Mouse (Mus musculus): ENCODE data around the gene Chp2. TPM values are rescaled to one million over a fixed set of nuclear protein-coding genes. Genes with fewer than 3 reads are reported as not detected.

Gene Chp2
- polyA plus RNA-seq, 1 experiment from 2014 or later: 0.38 TPM

- Histone ChIP-seq H3K27ac (ENCODE audit: low read depth, low read length) (no peak overlapping the region), H3K9ac (ENCODE audit: low read depth, low read length) (no peak overlapping the region), H3K9me3 (ENCODE audit: control insufficient read depth, low read length) (no peaks in the 10 kb centered on the region), H3K4me2 (replicated peaks; ENCODE audit: low read depth, low read length) (no peak overlapping the region), H3K27me3 (ENCODE audit: control insufficient read depth, insufficient read depth, low read length) (no peaks in the 10 kb centered on the region), H3K36me3 (ENCODE audit: control insufficient read depth, insufficient read depth, low read length) (no peaks in the 10 kb centered on the region), H3K4me1 (ENCODE audit: control insufficient read depth, insufficient read depth, low read length) (no peaks in the 10 kb centered on the region), H3K4me3 (ENCODE audit: low read length) (no peak overlapping the region)
- WGBS: 68% methylated on average over 10 of the region's 10 CpGs
- no peak for ATAC-seq (ENCODE audit: low FRiP score, low TSS enrichment)
These were observed 28.1 kb downstream of the Chp2 start for GRCm38 (mm10) chr7:122247254-122247864.

GRCm38 (mm10) chr7:122249321-122249821 lies 30.1 kb downstream of the Chp2 start:
- Histone ChIP-seq H3K9me3 (ENCODE audit: control insufficient read depth, low read length) (no peaks in the 10 kb centered on the region), H3K4me3 (ENCODE audit: low read length) (no peak overlapping the region), H3K4me1 (ENCODE audit: control insufficient read depth, insufficient read depth, low read length) (no peaks in the 10 kb centered on the region), H3K4me2 (replicated peaks; ENCODE audit: low read depth, low read length) (no peak overlapping the region), H3K36me3 (ENCODE audit: control insufficient read depth, insufficient read depth, low read length) (no peaks in the 10 kb centered on the region), H3K27ac (ENCODE audit: low read depth, low read length) (no peak overlapping the region), H3K27me3 (ENCODE audit: control insufficient read depth, insufficient read depth, low read length) (no peaks in the 10 kb centered on the region), H3K9ac (ENCODE audit: low read depth, low read length) (no peak overlapping the region)
- ATAC-seq (ENCODE audit: low FRiP score, low TSS enrichment): no peak
- WGBS: 86% methylated on average over 9 of the region's 9 CpGs

- Histone ChIP-seq H3K9ac (ENCODE audit: low read depth, low read length) (no peak overlapping the region), H3K27me3 (ENCODE audit: control insufficient read depth, insufficient read depth, low read length) (no peaks in the 10 kb centered on the region), H3K36me3 (ENCODE audit: control insufficient read depth, insufficient read depth, low read length) (no peaks in the 10 kb centered on the region), H3K9me3 (ENCODE audit: control insufficient read depth, low read length) (no peaks in the 10 kb centered on the region), H3K4me1 (ENCODE audit: control insufficient read depth, insufficient read depth, low read length) (no peaks in the 10 kb centered on the region), H3K27ac (ENCODE audit: low read depth, low read length) (no peak overlapping the region), H3K4me2 (replicated peaks; ENCODE audit: low read depth, low read length) (no peak overlapping the region; the same call in 1 of the 2 replicates), H3K4me3 (ENCODE audit: low read length) (no peak overlapping the region)
- WGBS: 27% methylated on average over 21 of the region's 21 CpGs
- peak; percentile 66 for ATAC-seq (ENCODE audit: low FRiP score, low TSS enrichment)
These were observed 32.1 kb downstream of the Chp2 start for GRCm38 (mm10) chr7:122251197-122252011.

GRCm38 (mm10) chr7:122256722-122257121 lies 37.4 kb downstream of the Chp2 start:
- Histone ChIP-seq H3K27me3 (ENCODE audit: control insufficient read depth, insufficient read depth, low read length) (no peaks in the 10 kb centered on the region), H3K4me2 (replicated peaks; ENCODE audit: low read depth, low read length) (no peak overlapping the region), H3K9ac (ENCODE audit: low read depth, low read length) (no peak overlapping the region), H3K4me1 (ENCODE audit: control insufficient read depth, insufficient read depth, low read length) (no peaks in the 10 kb centered on the region), H3K4me3 (ENCODE audit: low read length) (no peak overlapping the region), H3K27ac (ENCODE audit: low read depth, low read length) (no peak overlapping the region), H3K9me3 (ENCODE audit: control insufficient read depth, low read length) (no peaks in the 10 kb centered on the region), H3K36me3 (ENCODE audit: control insufficient read depth, insufficient read depth, low read length) (no peaks in the 10 kb centered on the region)
- 72% methylated on average over 7 of the region's 7 CpGs for WGBS
- no peak for ATAC-seq (ENCODE audit: low FRiP score, low TSS enrichment)

GRCm38 (mm10) chr7:122258521-122258920 lies 39.2 kb downstream of the Chp2 start:
- 82% methylated on average over 4 of the region's 4 CpGs for WGBS
- Histone ChIP-seq H3K4me1 (ENCODE audit: control insufficient read depth, insufficient read depth, low read length) (no peaks in the 10 kb centered on the region), H3K4me3 (ENCODE audit: low read length) (no peak overlapping the region), H3K4me2 (replicated peaks; ENCODE audit: low read depth, low read length) (no peak overlapping the region), H3K27ac (ENCODE audit: low read depth, low read length) (no peak overlapping the region), H3K36me3 (ENCODE audit: control insufficient read depth, insufficient read depth, low read length) (no peaks in the 10 kb centered on the region), H3K27me3 (ENCODE audit: control insufficient read depth, insufficient read depth, low read length) (no peaks in the 10 kb centered on the region), H3K9me3 (ENCODE audit: control insufficient read depth, low read length) (no peaks in the 10 kb centered on the region), H3K9ac (ENCODE audit: low read depth, low read length) (no peak overlapping the region)
- ATAC-seq (ENCODE audit: low FRiP score, low TSS enrichment): no peak

- ATAC-seq (ENCODE audit: low FRiP score, low TSS enrichment): no peak
- Histone ChIP-seq H3K4me1 (ENCODE audit: control insufficient read depth, insufficient read depth, low read length) (no peaks in the 10 kb centered on the region), H3K27me3 (ENCODE audit: control insufficient read depth, insufficient read depth, low read length) (no peaks in the 10 kb centered on the region), H3K9ac (ENCODE audit: low read depth, low read length) (no peak overlapping the region), H3K4me3 (ENCODE audit: low read length) (no peak overlapping the region), H3K9me3 (ENCODE audit: control insufficient read depth, low read length) (no peaks in the 10 kb centered on the region), H3K4me2 (replicated peaks; ENCODE audit: low read depth, low read length) (no peak overlapping the region), H3K27ac (ENCODE audit: low read depth, low read length) (no peak overlapping the region), H3K36me3 (ENCODE audit: control insufficient read depth, insufficient read depth, low read length) (no peaks in the 10 kb centered on the region)
- 83% methylated on average over 5 of the region's 5 CpGs for WGBS
These were observed 40.8 kb downstream of the Chp2 start for GRCm38 (mm10) chr7:122260055-122260602.

- Histone ChIP-seq H3K9ac (ENCODE audit: low read depth, low read length) (no peak overlapping the region), H3K9me3 (ENCODE audit: control insufficient read depth, low read length) (no peaks in the 10 kb centered on the region), H3K4me1 (ENCODE audit: control insufficient read depth, insufficient read depth, low read length) (no peaks in the 10 kb centered on the region), H3K36me3 (ENCODE audit: control insufficient read depth, insufficient read depth, low read length) (no peaks in the 10 kb centered on the region), H3K4me3 (ENCODE audit: low read length) (no peak overlapping the region), H3K27me3 (ENCODE audit: control insufficient read depth, insufficient read depth, low read length) (no peaks in the 10 kb centered on the region), H3K4me2 (replicated peaks; ENCODE audit: low read depth, low read length) (no peak overlapping the region), H3K27ac (ENCODE audit: low read depth, low read length) (no peak overlapping the region)
- ATAC-seq (ENCODE audit: low FRiP score, low TSS enrichment): no peak
- 69% methylated on average over 4 of the region's 4 CpGs for WGBS
These were observed 49.7 kb downstream of the Chp2 start for GRCm38 (mm10) chr7:122268983-122269486.

GRCm38 (mm10) chr7:122272334-122272733 lies 53.0 kb downstream of the Chp2 start:
- H3K4me3 ChIP-seq (ENCODE audit: low read length): no peak overlapping the region
- no peaks in the 10 kb centered on the region for H3K27me3 ChIP-seq (ENCODE audit: control insufficient read depth, insufficient read depth, low read length)
- H3K27ac ChIP-seq (ENCODE audit: low read depth, low read length): no peak overlapping the region
- no peaks in the 10 kb centered on the region for H3K9me3 ChIP-seq (ENCODE audit: control insufficient read depth, low read length)
- no peaks in the 10 kb centered on the region for H3K36me3 ChIP-seq (ENCODE audit: control insufficient read depth, insufficient read depth, low read length)
- no peak for ATAC-seq (ENCODE audit: low FRiP score, low TSS enrichment)
- 79% methylated on average over 2 of the region's 2 CpGs for WGBS
- H3K4me1 ChIP-seq (ENCODE audit: control insufficient read depth, insufficient read depth, low read length): no peaks in the 10 kb centered on the region
- H3K9ac ChIP-seq (ENCODE audit: low read depth, low read length): no peak overlapping the region
- no peak overlapping the region for H3K4me2 ChIP-seq (replicated peaks; ENCODE audit: low read depth, low read length)

All from kidney, embryonic 14.5 days (tissue).